Mouse (Mus musculus) granulocyte monocyte progenitor cell, adult 5-6 weeks (primary cell): ENCODE data around the gene Pdzd9. TPM values are rescaled to one million over a fixed set of nuclear protein-coding genes. Genes with fewer than 3 reads are reported as not detected.
"Not testable (repeated sequence)": the region's sequence is repeated elsewhere in the genome, so short reads cannot be mapped to it uniquely, and the experiment has no call there.

Source experiments
- ATAC-seq: replicated peaks from 2 replicates; pipeline ENCODE4 v1.8.0; 2016; ENCODE audit warnings: mild to moderate bottlenecking, moderate TSS enrichment, inconsistent platforms; ENCODE audit not compliant: poor library complexity, severe bottlenecking
- total RNA-seq, 2 experiments: library from RNA; stranded (forward) in 1 of 2; stranded (reverse) in 1 of 2; fragments of 200-712, 200-1000 nt in 1 of 2; fragments of >200 nt in 1 of 2; fragmentation: Nextera tagmentation in 1 of 2; gene quantifications; 2 replicates each; pipeline ENCODE4 v1.2.3; 2014 to 2017

Gene Pdzd9
- total RNA-seq (2014; fragmentation: Nextera tagmentation) (not detected in 2 replicates), total RNA-seq (2017) (not detected in 2 replicates)

DNA sequence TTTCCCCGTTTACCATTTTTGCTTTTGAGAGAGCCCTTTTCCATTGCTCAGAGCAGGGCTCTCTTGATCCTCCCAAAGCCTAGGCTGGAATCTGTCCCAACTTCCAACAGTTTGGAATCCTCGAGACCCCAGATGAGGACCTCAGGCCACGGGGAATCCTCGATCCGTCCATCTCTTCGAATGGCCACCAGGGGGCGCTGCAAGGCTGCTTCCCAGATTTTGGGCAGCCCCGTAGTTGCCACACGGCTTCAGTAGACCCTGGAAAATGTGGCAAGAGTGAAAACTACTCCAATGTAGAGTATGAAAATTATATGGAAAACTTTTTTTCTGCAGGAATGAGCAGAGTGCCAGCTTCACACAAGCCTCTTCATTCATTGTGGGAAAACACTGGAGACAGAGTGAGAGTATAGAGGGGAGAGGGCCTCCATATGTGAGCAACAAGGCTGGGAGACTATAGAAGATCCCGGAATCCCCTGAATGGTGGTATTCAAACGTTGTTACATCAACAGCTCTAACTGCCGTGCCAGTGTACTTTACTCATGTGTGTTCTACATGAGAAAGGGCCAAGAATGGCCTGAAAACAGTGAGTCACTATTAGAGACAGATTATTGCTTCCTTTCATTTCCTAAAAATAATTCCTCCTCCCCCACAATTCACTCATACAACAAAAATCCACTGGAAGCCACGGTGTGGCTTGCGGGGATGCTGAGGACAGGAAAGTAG, at the start of gene Pdzd9:
Pdzd9 (minus strand) TSS at position 191 of the 723 bp plus-strand sequence.
- ATAC-seq: peak; percentile 90

DNA sequence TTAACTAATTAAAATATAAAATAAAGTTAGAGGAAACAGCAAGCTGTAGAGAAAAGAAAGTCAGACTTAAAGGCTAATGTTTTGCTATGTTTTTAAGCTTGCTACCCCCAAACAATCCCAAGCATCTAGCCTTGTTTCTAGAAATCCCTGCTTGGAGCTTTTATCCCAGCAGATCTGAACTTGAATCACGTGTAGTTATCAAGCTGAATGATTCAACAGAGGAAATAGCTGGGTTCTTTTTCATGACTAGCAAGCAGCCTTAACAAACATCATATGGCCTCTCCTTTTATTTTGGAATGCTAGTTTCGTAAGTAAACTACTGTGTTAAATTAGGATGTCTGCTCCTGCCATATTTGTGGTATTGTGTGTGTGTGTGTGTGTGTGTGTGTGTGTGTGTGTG, 47.1 kb upstream of the Pdzd9 start:
- ATAC-seq: no peak

DNA sequence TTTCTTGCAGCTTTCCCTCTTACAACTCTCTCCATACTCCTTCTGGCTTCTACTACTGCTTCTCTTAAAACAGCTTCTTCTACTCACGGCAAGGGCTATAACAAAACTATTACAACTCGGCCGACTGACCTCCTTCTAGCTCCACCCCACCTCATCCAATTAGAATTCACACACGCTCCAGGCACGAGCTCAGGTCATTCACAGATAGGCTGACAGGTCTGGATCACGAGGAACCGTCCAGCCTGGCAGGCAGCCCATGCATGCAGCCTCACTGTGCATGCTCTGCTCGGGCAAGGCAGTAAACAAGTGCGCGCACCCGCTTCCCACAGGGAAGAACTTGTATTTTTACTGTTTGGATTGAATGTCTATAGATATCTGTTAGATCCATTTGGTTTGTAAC, 43.8 kb upstream of the Pdzd9 start:
- ATAC-seq: not testable (repeated sequence)

DNA sequence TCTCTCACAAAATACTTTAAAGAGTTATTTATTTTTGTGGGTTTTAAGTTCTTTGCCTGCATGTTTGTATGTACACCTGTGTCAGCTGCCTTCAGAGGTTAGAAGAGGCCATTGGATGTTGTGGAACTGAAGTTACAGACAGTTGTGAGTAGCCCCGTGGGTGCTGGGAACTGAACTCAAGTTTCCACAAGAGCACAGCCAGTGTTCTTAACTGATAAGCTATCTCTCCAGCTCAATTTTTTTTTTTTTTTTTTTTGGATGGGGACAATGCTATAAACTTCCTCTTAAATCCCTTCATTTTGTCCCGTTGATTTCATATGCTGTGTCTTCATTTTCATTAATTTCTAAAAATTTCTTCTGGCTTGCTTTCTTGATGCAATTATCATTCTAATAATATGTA, 43.1 kb upstream of the Pdzd9 start:
- ATAC-seq: no peak

GRCm38 (mm10) chr7:120712071-120712470, 41.9 kb upstream of the Pdzd9 start:
- no peak for ATAC-seq

GRCm38 (mm10) chr7:120703888-120704287, 33.7 kb upstream of the Pdzd9 start:
- no peak for ATAC-seq

DNA sequence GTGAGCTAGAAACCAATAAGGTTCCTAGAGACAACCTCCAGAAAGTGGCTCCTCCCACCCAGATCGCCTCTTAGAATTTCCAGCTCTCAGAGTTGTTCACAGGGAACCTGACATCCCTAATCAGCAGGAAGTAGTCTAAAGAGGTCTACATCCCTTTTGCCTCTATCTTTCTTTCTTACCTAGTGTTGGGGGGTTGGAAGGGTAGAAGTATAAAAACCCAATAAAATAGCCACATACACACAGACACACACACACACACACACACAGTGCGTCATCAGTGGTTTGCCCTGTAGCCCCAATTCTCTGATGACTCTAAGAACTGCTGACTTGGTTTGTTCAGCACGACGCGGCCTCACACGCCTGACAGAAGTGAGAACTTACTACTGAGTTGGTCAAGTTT, 29.4 kb upstream of the Pdzd9 start:
- no peak for ATAC-seq

DNA sequence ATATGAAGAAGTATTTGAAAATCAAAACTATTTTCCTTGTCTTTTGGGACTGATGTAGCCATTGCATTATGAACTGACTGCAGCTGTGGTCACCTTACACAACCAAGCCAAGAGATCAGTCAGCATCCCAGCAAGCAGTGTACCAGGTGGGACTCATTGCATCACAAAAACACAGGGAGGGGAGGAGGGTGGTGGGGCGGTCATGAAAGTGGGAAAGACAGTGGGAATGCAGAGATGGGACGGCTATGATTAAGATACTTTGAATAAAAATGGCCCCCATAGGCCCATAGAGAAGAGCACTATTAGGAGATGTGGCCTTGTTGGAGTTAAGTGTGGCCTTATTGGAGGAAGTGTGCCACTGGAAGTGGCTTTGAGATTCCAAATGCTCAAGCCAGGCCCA, 26.2 kb upstream of the Pdzd9 start:
- no peak for ATAC-seq

DNA sequence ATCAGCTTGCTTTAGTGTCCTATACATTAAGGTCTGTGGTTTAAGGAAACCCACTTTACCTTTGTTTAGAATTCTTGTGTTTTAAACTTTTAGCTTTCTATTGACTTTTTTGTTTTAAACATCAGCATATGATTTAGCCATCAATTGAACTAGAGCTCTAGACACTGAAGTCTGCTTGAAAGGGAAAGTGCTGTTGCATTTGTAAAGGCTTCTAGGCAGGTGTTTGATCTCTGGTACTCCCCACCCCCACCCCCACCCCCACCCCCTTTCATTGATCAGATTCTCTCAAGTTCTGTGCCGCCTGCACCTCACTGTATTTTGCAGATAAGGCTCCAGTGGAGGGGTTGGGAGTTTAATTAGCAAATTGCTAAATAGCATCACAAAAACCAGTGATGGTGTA, 25.5 kb upstream of the Pdzd9 start:
- no peak for ATAC-seq

GRCm38 (mm10) chr7:120695196-120695595, 25.1 kb upstream of the Pdzd9 start:
- ATAC-seq: no peak

GRCm38 (mm10) chr7:120693831-120694375, 23.8 kb upstream of the Pdzd9 start:
- ATAC-seq: no peak

GRCm38 (mm10) chr7:120690634-120691033, 20.5 kb upstream of the Pdzd9 start:
- ATAC-seq: peak; percentile 67

DNA sequence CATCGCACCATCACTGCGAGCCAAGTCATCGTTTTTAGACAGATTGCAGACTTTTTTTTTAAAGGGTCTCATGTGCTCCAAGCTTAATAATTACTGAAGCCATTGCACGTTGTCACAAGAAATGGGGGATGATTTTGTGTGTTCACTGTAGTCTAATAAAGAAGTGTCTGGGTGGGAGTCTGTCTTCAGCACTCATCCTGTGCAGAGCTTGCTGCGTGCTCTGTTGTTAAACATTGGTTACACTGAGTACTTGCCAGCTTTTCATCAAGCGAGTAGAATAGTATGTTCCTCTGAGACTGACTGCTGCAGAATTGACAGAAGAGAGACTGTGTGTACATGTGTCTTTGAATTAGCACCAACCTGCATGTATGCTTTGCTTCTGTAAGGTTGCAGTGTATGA, 15.1 kb upstream of the Pdzd9 start:
- no peak for ATAC-seq

DNA sequence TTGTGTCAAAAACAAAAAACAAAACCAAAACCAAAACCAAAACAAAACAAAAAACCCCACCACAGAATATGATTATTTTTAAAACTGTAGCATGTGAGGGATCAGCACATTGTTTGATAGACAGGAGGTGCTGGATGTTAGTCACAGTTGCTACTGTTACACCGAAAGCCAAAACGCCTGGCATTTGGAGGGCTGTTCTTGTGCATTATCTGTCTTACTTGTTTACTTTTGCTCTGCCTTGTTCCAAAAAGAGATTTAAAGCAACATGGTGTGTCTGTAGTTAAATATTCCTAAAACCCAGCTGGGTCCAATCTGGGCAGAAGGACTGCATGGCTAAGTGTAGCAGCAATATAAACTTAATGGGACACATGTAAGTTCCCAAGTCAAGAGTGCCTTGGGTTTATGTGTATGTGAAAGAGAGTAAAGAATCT, 14.6 kb upstream of the Pdzd9 start:
- ATAC-seq: no peak

DNA sequence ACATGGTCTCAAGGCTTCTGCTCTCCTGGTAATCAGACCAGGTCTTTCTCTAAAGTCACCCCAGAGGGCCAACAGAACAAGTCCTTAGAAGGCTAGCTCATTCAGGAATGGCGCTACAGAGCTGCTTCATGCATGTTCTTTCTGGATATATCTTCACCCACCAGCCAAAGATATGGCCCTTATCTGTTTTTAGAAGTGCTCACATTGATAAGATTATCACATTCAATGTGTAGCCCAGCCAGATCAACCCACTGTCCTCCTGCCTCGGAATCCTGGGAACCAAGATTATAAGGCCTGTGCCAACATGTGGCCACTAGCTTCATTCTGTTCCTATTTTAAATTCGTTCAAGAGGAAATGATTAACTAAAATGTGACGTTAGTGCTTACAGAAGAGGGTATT, 11.9 kb upstream of the Pdzd9 start:
- ATAC-seq: no peak

GRCm38 (mm10) chr7:120679023-120679422, 8.9 kb upstream of the Pdzd9 start:
- ATAC-seq: peak; percentile 70

DNA sequence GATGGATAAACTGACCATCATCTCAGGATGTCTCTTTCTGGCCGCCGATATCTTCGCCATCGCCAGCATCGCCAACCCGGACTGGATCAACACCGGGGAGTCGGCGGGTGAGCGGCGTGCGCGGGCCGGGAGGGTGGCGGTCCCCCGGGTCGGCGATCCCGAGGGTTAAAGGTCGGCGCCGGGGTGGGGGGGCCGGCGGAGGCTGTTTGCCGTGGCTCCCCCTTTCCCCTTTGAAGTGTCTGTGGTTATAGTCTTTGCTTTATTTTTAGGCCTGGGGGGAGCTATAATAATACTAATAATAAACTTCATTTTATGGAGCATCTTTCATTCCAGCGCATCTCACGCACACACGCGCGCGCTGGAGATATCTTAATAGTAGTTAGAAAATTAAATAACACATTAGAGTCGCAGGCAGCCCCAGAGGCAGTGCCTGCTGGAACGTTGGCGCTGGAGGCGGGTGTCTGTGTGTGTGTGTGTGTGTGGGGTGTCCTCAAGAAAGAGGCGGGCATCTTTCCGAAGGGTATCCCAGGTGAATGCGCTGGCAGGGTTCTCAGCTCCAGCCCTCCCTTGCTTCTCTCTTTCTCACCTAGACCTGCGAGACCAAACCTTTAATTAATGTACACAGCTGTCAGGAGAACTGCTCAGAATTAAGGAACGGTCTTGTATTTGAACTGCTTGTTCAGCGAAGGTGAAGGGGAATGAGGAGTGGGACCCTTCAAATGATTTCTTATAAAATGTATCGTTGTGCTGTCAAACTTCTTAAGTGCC, 7.8 kb upstream of the Pdzd9 start:
- ATAC-seq: 0 out of 2 replicates have a peak, but pooled peaks have one; percentile 12

DNA sequence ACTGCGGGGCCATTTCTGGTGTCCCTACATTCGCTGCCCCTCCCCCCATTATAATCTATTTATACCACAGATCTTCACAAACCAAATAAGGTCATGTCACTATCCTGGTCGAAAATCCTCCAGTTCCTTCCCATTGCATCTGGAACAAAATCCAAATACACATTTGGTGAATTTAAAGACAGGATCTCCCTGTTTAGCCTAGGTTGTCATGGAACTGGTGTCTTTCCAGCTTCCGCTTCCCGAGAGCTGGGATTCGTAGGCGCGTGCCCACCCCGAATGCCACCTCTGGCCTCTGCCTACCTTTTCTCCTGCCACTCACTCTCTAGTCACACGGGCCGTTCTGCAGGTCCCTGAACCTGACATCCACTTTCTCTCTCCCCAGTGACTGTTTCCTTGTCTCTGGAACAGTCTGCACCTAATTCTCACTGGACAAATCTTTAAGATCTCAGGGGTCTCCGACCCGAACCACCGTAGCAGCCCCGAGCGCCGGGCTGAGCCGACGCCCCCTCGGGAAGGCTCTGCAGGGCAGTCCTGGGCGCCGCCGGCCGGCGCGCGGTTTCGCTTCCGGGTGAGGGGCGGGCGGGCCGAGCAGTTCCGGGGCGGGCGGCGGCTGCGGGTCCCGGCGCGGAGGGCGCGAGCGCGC, 7.0 kb upstream of the Pdzd9 start, which contains the start of gene Mosmo:
Mosmo (plus strand) TSS at position 618 of the 643 bp plus-strand sequence.
- peak; percentile 71 for ATAC-seq

DNA sequence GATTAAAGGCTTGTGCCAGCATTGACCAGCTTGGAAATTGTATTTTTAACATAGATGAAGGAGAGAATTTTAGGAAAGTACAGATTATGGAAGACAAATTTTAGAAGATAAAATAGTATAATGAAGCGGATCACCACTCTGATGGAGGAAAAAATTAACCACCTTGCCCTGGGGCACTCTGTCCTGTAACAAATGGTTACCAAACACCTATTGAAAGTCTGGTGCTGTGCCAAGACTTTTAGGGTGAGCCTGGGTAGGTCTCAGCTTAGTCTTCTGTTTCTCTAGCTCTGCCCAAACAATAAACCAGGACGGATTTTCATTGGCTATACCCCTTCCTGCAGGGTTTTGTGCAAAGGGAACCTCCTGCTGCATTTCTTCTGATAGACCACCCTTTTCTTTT, 1.1 kb upstream of the Pdzd9 start:
- no peak for ATAC-seq

- ATAC-seq: peak; percentile 66
Measured at GRCm38 (mm10) chr7:120662079-120662478, 8.1 kb downstream of the Pdzd9 start.

GRCm38 (mm10) chr7:120647849-120648248, 22.3 kb downstream of the Pdzd9 start:
- ATAC-seq: no peak
